Mouse (Mus musculus) monocyte, adult 5-6 weeks (primary cell): ENCODE measurements around the gene Siglecf. TPM values are rescaled to one million over a fixed set of nuclear protein-coding genes. Genes with fewer than 3 reads are reported as not detected.
"Not testable (repeated sequence)": the region's sequence is repeated elsewhere in the genome, so short reads cannot be mapped to it uniquely, and the experiment has no call there.

Source experiments
- ATAC-seq: fragments of 153-309, 156-312 bp; replicated peaks from 2 replicates; pipeline ENCODE4 v1.8.0; 2017; ENCODE audit warnings: mild to moderate bottlenecking; ENCODE audit not compliant: low TSS enrichment, insufficient number of reproducible peaks, severe bottlenecking, poor library complexity, low FRiP score
- total RNA-seq: library from RNA; stranded (forward); fragments of 200-1000, 200-491, 200-594 nt; gene quantifications from 3 replicates; pipeline ENCODE4 v1.2.3, GENCODE M21; 2017

Siglecf gene
- total RNA-seq: 0.78 to 26.1 TPM (median 21.4 TPM) in 3 replicates

- ATAC-seq: no peak
Observed at GRCm38 (mm10) chr7:43351154-43351553, at the start of gene Siglecf. Gene Siglecf (plus strand): TSS chr7:43351341.

DNA sequence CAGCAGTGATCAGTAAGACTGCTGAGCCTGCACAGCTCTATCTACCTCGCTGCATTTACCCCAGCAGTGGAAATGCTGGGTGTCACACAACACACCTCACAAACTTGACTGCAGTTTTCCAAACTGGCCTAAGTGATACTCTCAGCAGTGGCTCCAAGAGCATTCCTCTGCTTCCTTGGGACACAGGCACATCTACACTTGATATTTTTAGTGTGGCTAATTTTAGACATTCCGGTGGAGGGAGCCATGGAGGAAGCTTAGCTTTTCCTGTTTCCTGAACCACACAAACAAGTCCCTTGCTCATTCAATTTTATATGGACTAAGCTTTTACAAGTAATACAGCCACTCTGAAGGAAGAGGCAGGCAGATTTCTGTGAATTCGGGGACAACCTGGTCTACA lies 45.9 kb upstream of the Siglecf start:
- ATAC-seq: no peak

GRCm38 (mm10) chr7:43309069-43309468 lies 42.1 kb upstream of the Siglecf start:
- no peak for ATAC-seq

GRCm38 (mm10) chr7:43311632-43312031 lies 39.5 kb upstream of the Siglecf start:
- no peak for ATAC-seq

DNA sequence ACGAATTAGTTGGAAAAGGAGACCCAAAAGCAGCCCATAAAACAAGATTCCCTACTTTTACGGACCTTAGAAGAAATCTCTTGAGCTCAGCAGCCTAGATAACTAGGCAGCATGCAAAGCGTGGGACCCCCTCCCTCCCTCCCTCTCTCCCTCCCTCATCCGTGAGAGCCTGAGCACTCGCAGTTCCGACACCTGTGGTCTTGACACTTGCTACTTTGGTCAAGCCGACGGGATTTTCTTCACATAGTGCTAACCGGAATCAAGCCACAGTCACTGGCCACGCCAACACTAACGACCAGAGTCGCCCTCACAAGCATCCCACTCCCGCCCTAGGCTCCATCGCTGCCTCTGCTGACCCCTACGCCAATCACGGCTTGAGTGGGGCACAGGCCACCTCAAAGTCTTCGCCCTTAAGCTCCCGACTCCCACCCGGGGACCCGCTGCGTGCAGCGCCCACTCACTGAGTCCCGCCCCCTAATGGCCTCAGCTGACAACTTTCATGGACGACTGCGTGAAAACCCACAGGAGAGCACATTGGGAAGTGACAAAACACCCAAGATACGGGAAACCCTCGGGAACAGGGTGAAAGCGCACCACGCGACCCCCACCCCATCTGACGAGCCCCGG lies 38.6 kb upstream of the Siglecf start:
- 0 out of 2 replicates have a peak, but pooled peaks have one; percentile 10 for ATAC-seq

GRCm38 (mm10) chr7:43313013-43313428 lies 38.1 kb upstream of the Siglecf start, which contains the start of gene Zfp715:
Gene Zfp715 (minus strand): TSS chr7:43313294.
- ATAC-seq: peak; percentile 98

DNA sequence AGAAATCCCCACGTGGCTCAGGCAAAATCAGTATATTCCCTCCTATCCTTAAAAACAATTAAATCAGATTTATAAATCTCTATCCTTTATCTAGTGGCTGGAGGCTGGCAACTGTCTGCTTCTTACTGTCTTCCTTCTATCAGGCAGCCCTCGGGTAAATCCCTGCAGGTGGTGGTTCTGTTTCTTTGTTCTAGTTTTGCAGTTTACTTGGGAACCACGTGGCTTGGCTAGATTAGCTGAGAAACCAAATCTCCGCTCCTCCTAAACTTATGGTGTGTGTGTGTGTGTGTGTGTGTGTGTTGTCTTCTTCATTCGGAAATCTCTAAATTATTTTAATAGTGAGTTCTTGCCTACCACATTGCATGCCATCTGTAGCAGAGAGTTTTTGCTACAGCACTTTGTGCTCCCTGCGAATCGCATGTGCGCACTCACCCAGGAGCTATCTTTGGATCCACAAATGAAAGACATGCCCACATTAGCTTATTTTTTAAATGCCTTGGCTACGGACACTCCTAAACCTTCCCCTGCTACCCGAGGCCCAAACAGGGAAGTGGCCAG lies 24.8 kb upstream of the Siglecf start:
- no peak for ATAC-seq

- no peak for ATAC-seq
Observed at GRCm38 (mm10) chr7:43328101-43328500, 23.0 kb upstream of the Siglecf start.

GRCm38 (mm10) chr7:43333203-43333602 lies 17.9 kb upstream of the Siglecf start:
- no peak for ATAC-seq

GRCm38 (mm10) chr7:43333899-43334298 lies 17.2 kb upstream of the Siglecf start:
- no peak for ATAC-seq

- ATAC-seq: no peak
Observed at GRCm38 (mm10) chr7:43340771-43341170, 10.4 kb upstream of the Siglecf start.

- ATAC-seq: no peak
Observed at GRCm38 (mm10) chr7:43343191-43343590, 8.0 kb upstream of the Siglecf start.

DNA sequence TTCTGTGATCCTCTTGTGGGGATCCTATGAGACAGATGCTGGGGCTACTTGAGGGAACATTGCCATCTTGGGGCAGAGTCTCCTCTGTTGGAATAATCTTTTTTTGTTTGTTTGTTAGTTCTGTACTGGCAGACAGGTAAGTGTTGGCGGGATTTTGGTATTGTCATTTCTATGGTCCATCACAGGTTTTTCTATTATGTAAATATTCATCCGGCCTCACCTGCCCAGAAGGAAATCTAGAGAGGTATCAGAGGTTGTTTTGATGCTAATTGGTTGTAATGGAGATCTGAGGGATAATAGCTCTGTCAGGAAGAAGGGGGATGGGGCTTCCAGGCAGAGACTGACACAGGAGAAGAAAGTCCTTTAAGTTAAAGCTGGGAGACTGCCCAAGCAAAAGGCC lies 7.1 kb upstream of the Siglecf start:
- ATAC-seq: no peak

- no peak for ATAC-seq
Observed at GRCm38 (mm10) chr7:43344491-43344890, 6.7 kb upstream of the Siglecf start.

DNA sequence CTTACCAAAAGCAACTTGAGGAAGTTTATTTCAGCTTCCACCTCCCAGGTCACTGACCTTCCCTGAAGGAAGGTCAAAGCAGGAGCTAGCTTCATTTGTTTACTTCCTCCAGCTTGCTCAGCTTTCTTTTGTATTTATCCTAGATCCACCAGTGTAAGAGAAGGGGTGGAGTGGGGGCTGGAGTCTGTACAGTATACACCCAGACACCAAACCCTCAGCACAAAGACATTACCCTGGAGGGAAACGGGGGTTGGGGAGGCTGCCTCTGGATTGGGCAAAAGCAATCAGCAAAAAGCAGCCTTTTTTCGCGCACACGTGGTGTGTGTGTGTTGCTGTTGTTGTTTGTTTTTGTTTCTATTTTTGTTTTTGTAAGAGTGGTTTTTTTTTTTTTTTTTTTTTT lies 5.0 kb upstream of the Siglecf start:
- no peak for ATAC-seq

DNA sequence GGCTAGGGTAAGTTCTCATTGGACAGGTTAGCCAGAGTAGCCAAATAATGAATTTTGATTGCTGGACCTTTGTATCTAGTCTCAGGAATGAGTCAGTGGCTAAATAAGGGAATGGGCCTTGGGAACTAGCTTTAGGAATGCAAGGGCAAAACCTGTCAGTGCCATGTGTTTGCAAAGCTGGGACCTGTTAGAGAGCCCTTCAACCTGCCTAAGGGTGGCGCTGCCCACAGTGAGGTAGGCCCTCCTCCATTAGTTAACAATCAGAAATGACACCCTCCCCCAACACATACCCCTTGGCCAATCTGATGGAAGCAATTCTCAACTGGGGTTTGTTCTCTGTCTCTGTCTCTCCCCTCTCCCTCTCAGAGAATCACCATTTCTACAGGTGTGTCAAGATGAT lies 4.6 kb upstream of the Siglecf start:
- ATAC-seq: no peak

DNA sequence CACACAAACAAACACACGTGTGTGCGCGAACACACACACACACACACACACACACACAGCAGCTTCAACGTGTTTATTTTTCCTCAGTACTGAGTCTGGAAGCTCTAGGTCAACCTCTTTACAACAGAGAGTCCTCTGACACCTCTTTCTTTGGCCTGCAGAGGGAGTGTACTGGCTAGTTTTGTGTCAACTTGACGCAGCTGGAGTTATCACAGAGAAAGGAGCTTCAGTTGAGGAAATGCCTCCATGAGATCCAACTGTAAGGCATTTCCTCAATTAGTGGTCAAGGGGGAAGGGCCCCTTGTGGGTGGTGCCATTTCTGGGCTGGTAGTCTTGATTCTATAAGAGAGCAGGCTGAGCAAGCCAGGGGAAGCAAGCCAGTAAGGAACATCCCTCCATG lies 1.5 kb upstream of the Siglecf start:
- ATAC-seq: not testable (repeated sequence)

DNA sequence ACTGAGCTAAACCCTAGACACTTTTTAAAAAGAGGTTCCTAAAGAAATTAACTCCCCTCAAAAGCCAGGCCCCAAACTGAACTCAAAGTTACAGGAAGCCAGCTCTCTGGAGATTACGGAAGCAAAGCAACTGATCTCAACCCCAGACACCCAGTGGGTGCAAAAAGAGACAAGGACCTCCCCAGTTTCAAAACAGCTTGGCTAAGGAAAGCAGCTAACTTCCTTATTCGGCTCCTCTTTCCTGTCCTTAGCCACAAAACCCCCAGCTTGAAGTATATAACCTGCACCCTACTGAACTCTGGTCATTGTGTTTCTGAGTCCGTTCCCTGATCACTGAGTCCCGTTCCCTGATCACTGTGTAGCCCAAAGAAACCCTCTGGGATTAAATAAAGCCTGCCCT lies 2.0 kb downstream of the Siglecf start:
- ATAC-seq: peak; percentile 70

- no peak for ATAC-seq
Observed at GRCm38 (mm10) chr7:43353758-43354157, 2.6 kb downstream of the Siglecf start.
